Mouse (Mus musculus) limb, embryonic 14.5 days (tissue): Measurements from ENCODE around the gene Hist1h2be. TPM values are rescaled to one million over a fixed set of nuclear protein-coding genes. Genes with fewer than 3 reads are reported as not detected.
"Not testable (repeated sequence)": the region's sequence is repeated elsewhere in the genome, so short reads cannot be mapped to it uniquely, and the experiment has no call there.

Experiments used
- ATAC-seq: fragments of 200-750 bp; cut with Nextera tagmentation; 2 replicates; pipeline ENCODE4 v1.8.0; 2017; ENCODE audit warnings: low read depth, moderate number of reproducible peaks, moderate TSS enrichment; ENCODE audit not compliant: low FRiP score
- DNase-seq: peaks from one replicate; pipeline ENCODE4 v3.0.0-alpha.2; 2015; ENCODE audit warnings: low spot score
- H3K27ac ChIP-seq: fragments of 300-500 bp; sonication (generic); replicated peaks from 2 replicates; pipeline ENCODE4 v1.5.1; 2014; ENCODE audit warnings: low read depth, mild to moderate bottlenecking, low read length, moderate library complexity, mixed read lengths
- H3K27me3 ChIP-seq: fragments of 300-500 bp; sonication (generic); 2 replicates; pipeline ENCODE4 v1.6.1; 2014; ENCODE audit warnings: low read length, mixed read lengths; ENCODE audit not compliant: control insufficient read depth, insufficient read depth
- H3K36me3 ChIP-seq: fragments of 300-500 bp; sonication (generic); 2 replicates; pipeline ENCODE4 v1.6.1; 2014; ENCODE audit warnings: mild to moderate bottlenecking, low read length, moderate library complexity, mixed read lengths; ENCODE audit not compliant: control insufficient read depth, insufficient read depth
- H3K4me1 ChIP-seq: fragments of 300-500 bp; sonication (generic); 2 replicates; pipeline ENCODE4 v1.6.1; 2014; ENCODE audit warnings: antibody characterized with exemption, low read length, mixed read lengths; ENCODE audit not compliant: control insufficient read depth, insufficient read depth
- H3K4me2 ChIP-seq: fragments of 300-500 bp; sonication (generic); replicated peaks from 2 replicates; pipeline ENCODE4 v1.6.1; 2014; ENCODE audit warnings: low read depth, mild to moderate bottlenecking, low read length, moderate library complexity; ENCODE audit not compliant: severe bottlenecking
- H3K4me3 ChIP-seq: fragments of 300-500 bp; sonication (generic); replicated peaks from 2 replicates; pipeline ENCODE4 v1.5.1; 2014; ENCODE audit warnings: low read length
- H3K9ac ChIP-seq: fragments of 300-500 bp; sonication (generic); 2 replicates; pipeline ENCODE4 v1.6.1; 2014; ENCODE audit warnings: mild to moderate bottlenecking, low read depth, low read length, moderate library complexity; ENCODE audit not compliant: severe bottlenecking
- H3K9me3 ChIP-seq: fragments of 300-500 bp; sonication (generic); 2 replicates; pipeline ENCODE4 v1.6.1; 2016; ENCODE audit warnings: low read length; ENCODE audit not compliant: control insufficient read depth
- POLR2A ChIP-seq: fragments of 200-500 bp; IDR thresholded peaks from 2 replicates; pipeline ENCODE4 v1.8.0; 2012; ENCODE audit warnings: inconsistent platforms, mild to moderate bottlenecking, moderate library complexity, borderline replicate concordance; ENCODE audit not compliant: insufficient read depth, insufficient read length; ENCODE audit errors: extremely low read depth
- WGBS: fragments of 180-500 bp; shearing (Covaris S2); extraction: QIAGEN DNeasy Blood & Tissue Kit; methylation state at CpG from one replicate; pipeline ENCODE4 v1.1.7; 2014; 5-methylcytosine and 5-hydroxymethylcytosine counted together
- polyA plus RNA-seq, 2 experiments: library from polyadenylated mRNA; depleted of rRNA in 1 of 2; stranded (reverse) in 1 of 2; unstranded in 1 of 2; fragments of >200 nt; fragmentation: Nextera tagmentation in 1 of 2; extraction: Ambion mirVana in 1 of 2; gene quantifications; 2 replicates each; pipeline versions ENCODE4 v1.2.1 to v1.2.3; 2012 to 2014

The Hist1h2be gene
- polyA plus RNA-seq, 2 experiments, result 1.5 to 3.0 TPM

DNA sequence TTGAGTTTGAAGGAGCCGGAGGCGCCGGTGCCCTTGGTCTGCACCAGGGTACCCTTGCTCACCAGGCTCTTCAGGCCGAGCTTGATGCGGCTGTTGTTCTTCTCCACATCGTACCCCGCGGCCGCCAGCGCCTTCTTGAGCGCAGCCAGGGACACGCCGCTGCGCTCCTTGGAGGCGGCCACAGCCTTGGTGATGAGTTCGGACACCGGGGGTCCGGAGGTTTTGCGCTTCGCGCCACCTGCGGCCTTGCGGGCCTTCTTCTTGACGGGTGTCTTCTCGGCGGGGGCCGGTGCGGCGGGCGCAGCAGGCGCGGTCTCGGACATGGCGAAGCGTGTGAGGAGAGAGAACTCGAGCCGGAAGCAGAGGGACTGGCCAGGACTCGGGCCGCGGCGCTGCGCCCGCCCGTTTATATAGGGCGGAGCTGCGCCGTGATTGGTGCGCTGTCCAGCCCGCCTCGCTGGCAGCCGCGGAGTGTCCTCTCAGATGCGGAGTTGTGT lies 1.3 kb upstream of the Hist1h2be start, which contains the start of gene Hist1h1e:
Hist1h1e (minus strand) TSS at position 384 of the 497 bp plus-strand sequence.
- H3K27ac ChIP-seq, result peak within 1 kb of the TSS; percentile 97
- peak within 1 kb of the TSS; percentile 61 for H3K4me3 ChIP-seq
- not testable (repeated sequence) for H3K27me3 ChIP-seq, H3K4me1 ChIP-seq, H3K36me3 ChIP-seq, H3K9me3 ChIP-seq
- ATAC-seq (peak; percentile 89), DNase-seq (peak; percentile 92)
- peak; percentile 97 for TF ChIP-seq POLR2A
- peak within 1 kb of the TSS; percentile 88 for H3K4me2 ChIP-seq
- WGBS, result under 1% methylated on average over 46 of the region's 53 CpGs
- peak within 1 kb of the TSS; percentile 82 for H3K9ac ChIP-seq

DNA sequence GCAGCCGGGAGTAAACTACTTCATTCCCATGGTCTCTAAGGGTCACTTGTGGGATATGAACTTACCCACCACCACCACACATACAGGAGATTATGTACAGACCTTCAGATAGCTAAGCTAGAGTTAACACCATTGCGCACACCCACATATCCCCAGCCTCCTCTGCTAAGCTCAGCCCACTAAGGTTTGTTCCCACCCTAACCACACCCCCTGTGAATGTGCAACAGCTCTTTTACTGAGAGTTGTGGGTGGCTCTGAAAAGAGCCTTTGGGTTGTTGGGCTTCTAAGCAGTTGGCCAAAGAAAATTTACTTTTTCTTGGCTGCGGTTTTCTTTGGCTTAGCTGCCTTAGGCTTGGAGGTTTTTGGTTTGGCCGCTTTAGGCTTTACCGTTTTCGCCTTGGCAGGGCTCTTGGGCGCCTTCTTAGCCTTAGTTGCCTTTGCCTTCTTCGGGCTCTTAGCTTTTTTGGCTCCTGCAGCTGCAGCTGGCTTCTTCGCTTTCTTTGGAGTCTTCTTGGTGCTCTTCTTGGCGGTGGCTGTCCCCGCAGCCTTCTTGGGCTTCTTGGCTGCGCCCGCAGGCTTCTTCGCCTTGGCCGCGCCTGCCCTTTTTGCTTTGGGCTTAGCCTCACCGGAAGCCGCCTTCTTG lies 729 bp upstream of the Hist1h2be start:
- Histone ChIP-seq H3K4me2 (peak overlapping the region; percentile 88), H3K9ac (peak overlapping the region; percentile 82), H3K9me3 (no peaks in the 10 kb centered on the region), H3K27me3 (no peaks in the 10 kb centered on the region), H3K27ac (peak overlapping the region; percentile 97), H3K4me1 (no peaks in the 10 kb centered on the region), H3K4me3 (peak overlapping the region; percentile 61), H3K36me3 (no peaks in the 10 kb centered on the region)
- DNase-seq, result peak; percentile 88
- TF ChIP-seq POLR2A, result peak; percentile 95; the same call in 1 of the 2 replicates
- ATAC-seq, result peak; percentile 82
- WGBS, result under 1% methylated on average over 18 of the region's 18 CpGs

DNA sequence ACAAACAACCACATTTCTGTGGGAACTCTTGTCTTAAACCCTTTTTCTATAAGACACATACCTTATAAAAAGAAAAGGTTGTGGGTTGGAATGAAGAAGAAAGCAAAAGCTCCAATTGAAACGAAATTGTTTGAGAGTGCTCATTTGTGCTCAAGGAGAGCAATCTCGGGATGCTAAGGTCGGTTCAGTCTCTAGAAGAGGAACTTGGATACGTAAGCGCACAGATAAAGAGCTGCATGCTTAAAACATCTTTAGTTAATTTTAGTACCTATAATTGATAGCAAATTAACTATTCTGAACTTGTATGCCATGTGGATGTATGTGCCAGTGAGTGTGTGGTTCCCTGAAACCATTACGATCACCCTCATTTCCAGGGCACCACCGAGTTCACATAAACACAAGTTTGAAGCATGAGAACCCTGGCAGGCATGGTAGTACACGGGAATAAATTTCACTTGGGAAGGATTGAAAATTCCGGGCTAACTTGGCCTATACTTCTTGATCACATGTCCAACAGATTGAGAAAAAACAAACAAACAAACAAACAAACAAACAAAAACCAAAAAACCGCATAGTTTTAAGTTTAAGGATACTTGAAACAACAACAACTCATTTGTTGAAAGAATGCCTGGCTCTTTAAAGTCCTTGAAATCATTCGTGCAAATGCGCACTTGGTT lies 730 bp downstream of the Hist1h2be start:
- 50% methylated on average over 12 of the region's 12 CpGs for WGBS
- no peak for DNase-seq
- Histone ChIP-seq H3K9ac (peak overlapping the region; percentile 56), H3K27me3 (no peaks in the 10 kb centered on the region), H3K9me3 (no peaks in the 10 kb centered on the region), H3K36me3 (no peaks in the 10 kb centered on the region), H3K27ac (peak overlapping the region; percentile 97), H3K4me2 (peak overlapping the region; percentile 88), H3K4me3 (peak overlapping the region; percentile 61), H3K4me1 (no peaks in the 10 kb centered on the region)
- no peak for ATAC-seq
- no peak for TF ChIP-seq POLR2A

DNA sequence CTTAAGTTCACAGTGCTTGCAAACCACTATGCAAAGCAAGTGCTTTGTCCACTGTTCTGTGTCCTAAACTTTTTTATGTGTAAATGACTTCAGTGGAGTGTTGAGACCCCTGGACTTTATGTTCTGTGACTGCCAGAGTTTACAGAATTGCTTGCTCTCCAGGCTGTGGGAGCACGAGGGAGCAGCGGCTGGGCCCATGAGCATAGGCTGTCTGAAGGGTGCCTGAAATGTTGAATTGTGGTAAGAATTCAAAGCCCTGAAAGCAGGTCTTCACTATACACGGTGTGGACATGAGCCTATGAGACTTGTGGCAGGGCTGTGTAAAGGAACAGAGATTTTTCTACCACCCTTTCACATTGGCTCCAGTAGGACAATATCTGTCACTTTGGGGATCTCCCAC lies 9.3 kb downstream of the Hist1h2be start:
- Histone ChIP-seq H3K27ac (no peak overlapping the region), H3K27me3 (no peaks in the 10 kb centered on the region), H3K9ac (no peak overlapping the region), H3K9me3 (no peaks in the 10 kb centered on the region), H3K4me1 (no peaks in the 10 kb centered on the region), H3K36me3 (no peaks in the 10 kb centered on the region), H3K4me2 (no peak overlapping the region), H3K4me3 (no peak overlapping the region)
- no peak for DNase-seq
- no peak for TF ChIP-seq POLR2A
- ATAC-seq, result no peak
- 85% methylated on average over 3 of the region's 3 CpGs for WGBS

DNA sequence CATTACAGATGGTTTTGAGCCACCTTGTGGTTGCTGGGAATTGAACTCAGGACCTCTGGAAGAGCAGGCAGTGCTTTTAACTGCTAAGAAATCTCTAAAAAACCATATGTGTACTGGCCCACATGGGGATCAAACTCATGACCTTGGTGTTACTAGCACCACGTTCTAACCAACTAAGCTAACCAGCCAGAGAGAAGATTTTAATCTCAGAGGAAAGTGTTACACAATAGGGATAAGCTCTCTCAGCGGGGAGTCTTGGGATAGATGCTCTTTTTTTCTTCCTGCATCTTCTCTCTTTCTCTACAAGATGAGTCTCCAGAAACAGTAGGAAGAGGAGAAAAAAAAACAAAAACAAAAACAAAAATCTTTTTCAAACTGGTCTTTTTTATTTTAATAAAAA lies 10.5 kb downstream of the Hist1h2be start:
- Histone ChIP-seq H3K4me3 (no peak overlapping the region), H3K27me3 (no peaks in the 10 kb centered on the region), H3K27ac (no peak overlapping the region), H3K9ac (no peak overlapping the region), H3K4me1 (no peaks in the 10 kb centered on the region), H3K36me3 (no peaks in the 10 kb centered on the region), H3K9me3 (no peaks in the 10 kb centered on the region), H3K4me2 (no peak overlapping the region)
- ATAC-seq (no peak), DNase-seq (no peak)
- WGBS, result 71% methylated on average over 2 of the region's 2 CpGs
- TF ChIP-seq POLR2A, result no peak
